Mouse (Mus musculus) MEL (cell line): ENCODE data around the gene Sars2. TPM values are rescaled to one million over a fixed set of nuclear protein-coding genes. Genes with fewer than 3 reads are reported as not detected.

Experiments
- DNase-seq: peaks from one replicate; pipeline ENCODE4 v3.0.0; 2011; ENCODE audit warnings: low read depth, low spot score
- H3K27ac ChIP-seq: 2 replicates; pipeline ENCODE4 v1.5.1; 2012; ENCODE audit warnings: low read depth, mild to moderate bottlenecking, control low read depth, low read length, moderate library complexity; ENCODE audit not compliant: control insufficient read depth
- H3K27me3 ChIP-seq, 2 experiments: fragments of 150-350 bp in 1 of 2; sonication (generic) in 1 of 2; 2 replicates each; pipeline ENCODE4 v1.6.1; 2012; ENCODE audit warnings: low read length in 2 of 2, mild to moderate bottlenecking in 2 of 2, improper control_type of control experiment in 1 of 2, moderate library complexity in 1 of 2; ENCODE audit not compliant: insufficient read depth in 2 of 2, control insufficient read depth in 1 of 2
- H3K36me3 ChIP-seq, 2 experiments: 2 replicates each; pipeline ENCODE4 v1.6.1; 2012 to 2014; ENCODE audit warnings: low read length in 2 of 2, improper control_type of control experiment in 1 of 2, inconsistent platforms in 1 of 2, mild to moderate bottlenecking in 1 of 2; ENCODE audit not compliant: insufficient read depth in 2 of 2, control insufficient read depth in 1 of 2
- H3K4me1 ChIP-seq, 2 experiments: fragments of 150-350 bp in 1 of 2; sonication (generic) in 1 of 2; 2 replicates each; pipeline ENCODE4 v1.6.1; 2012; ENCODE audit warnings: low read length in 2 of 2, improper control_type of control experiment in 1 of 2, mild to moderate bottlenecking in 1 of 2; ENCODE audit not compliant: insufficient read depth in 2 of 2, control insufficient read depth in 1 of 2
- H3K4me3 ChIP-seq, 2 experiments: fragments of 150-350 bp in 1 of 2; sonication (generic) in 1 of 2; 2 replicates each; pipeline ENCODE4 v1.5.1; 2012; ENCODE audit warnings: low read depth in 2 of 2, low read length in 2 of 2, mild to moderate bottlenecking in 2 of 2, moderate library complexity in 2 of 2, control low read depth in 1 of 2, improper control_type of control experiment in 1 of 2; ENCODE audit not compliant: control insufficient read depth in 1 of 2, insufficient read depth in 1 of 2
- H3K79me2 ChIP-seq: 2 replicates; pipeline ENCODE4 v1.6.1; 2012; ENCODE audit warnings: mild to moderate bottlenecking, low read length, moderate library complexity; ENCODE audit not compliant: control insufficient read depth, poor library complexity, insufficient read depth
- H3K9ac ChIP-seq: 2 replicates; pipeline ENCODE4 v1.6.1; 2012; ENCODE audit warnings: low read depth, mild to moderate bottlenecking, control low read depth, low read length, moderate library complexity; ENCODE audit not compliant: control insufficient read depth, poor library complexity, severe bottlenecking
- H3K9me3 ChIP-seq: fragments of 150-350 bp; sonication (generic); replicated peaks from 2 replicates; pipeline ENCODE4 v1.6.1; 2012; ENCODE audit warnings: mild to moderate bottlenecking, low read length, improper control_type of control experiment, moderate library complexity; ENCODE audit not compliant: insufficient read depth
- CHD1 ChIP-seq: IDR thresholded peaks from 2 replicates; pipeline ENCODE4 v1.6.1; 2012; ENCODE audit warnings: low read depth, mild to moderate bottlenecking, inconsistent platforms, low read length, improper control_type of control experiment
- CHD2 ChIP-seq: IDR thresholded peaks from 2 replicates; pipeline ENCODE4 v1.6.1; 2011; ENCODE audit warnings: low read length, improper control_type of control experiment
- CTCF ChIP-seq, 3 experiments: IDR thresholded peaks in 2 of 3; conservative IDR thresholded peaks in 1 of 3; 2 replicates each; pipeline ENCODE4 v1.5.1; 2011 to 2012; ENCODE audit warnings: low read length in 3 of 3, low read depth in 2 of 3, mild to moderate bottlenecking in 2 of 3, improper control_type of control experiment in 1 of 3, inconsistent platforms in 1 of 3, mixed read lengths in 1 of 3, moderate library complexity in 1 of 3; ENCODE audit not compliant: control insufficient read depth in 1 of 3, insufficient read depth in 1 of 3, poor library complexity in 1 of 3, severe bottlenecking in 1 of 3
- GABPA ChIP-seq: IDR thresholded peaks from 2 replicates; pipeline ENCODE4 v1.6.1; 2012; ENCODE audit warnings: low read depth, mild to moderate bottlenecking, inconsistent platforms, low read length, improper control_type of control experiment, moderate library complexity
- GATA1 ChIP-seq: IDR thresholded peaks from 2 replicates; pipeline ENCODE4 v1.6.1; 2011; ENCODE audit warnings: low read depth, low read length, improper control_type of control experiment
- HCFC1 ChIP-seq: IDR thresholded peaks from 2 replicates; pipeline ENCODE4 v1.6.1; 2012; ENCODE audit warnings: low read depth, mild to moderate bottlenecking, inconsistent platforms, low read length, improper control_type of control experiment, moderate library complexity
- JUND ChIP-seq: IDR thresholded peaks from 2 replicates; pipeline ENCODE4 v1.6.1; 2011; ENCODE audit warnings: low read depth, mild to moderate bottlenecking, improper control_type of control experiment, low read length
- KAT2A ChIP-seq: conservative IDR thresholded peaks from 2 replicates; pipeline ENCODE4 v1.6.1; 2012; ENCODE audit warnings: low read depth, low read length, improper control_type of control experiment, inconsistent platforms
- MAFK ChIP-seq: IDR thresholded peaks from 2 replicates; pipeline ENCODE4 v1.6.1; 2011; ENCODE audit warnings: low read depth, mild to moderate bottlenecking, low read length, improper control_type of control experiment, borderline replicate concordance
- MAX ChIP-seq: IDR thresholded peaks from 2 replicates; pipeline ENCODE4 v1.6.1; 2011; ENCODE audit warnings: low read length, improper control_type of control experiment
- MEF2A ChIP-seq: IDR thresholded peaks from 2 replicates; pipeline ENCODE4 v1.6.1; 2014; ENCODE audit warnings: low read depth, mild to moderate bottlenecking, inconsistent platforms, low read length, improper control_type of control experiment; ENCODE audit not compliant: poor library complexity, insufficient replicate concordance, severe bottlenecking; ENCODE audit errors: extremely low read depth
- NELFE ChIP-seq: IDR thresholded peaks from 2 replicates; pipeline ENCODE4 v1.6.1; 2011; ENCODE audit warnings: low read depth, low read length, improper control_type of control experiment
- POLR2AphosphoS2 ChIP-seq: IDR thresholded peaks from 2 replicates; pipeline ENCODE4 v1.6.1; 2011; ENCODE audit warnings: low read length, improper control_type of control experiment
- POLR2AphosphoS5 ChIP-seq: IDR thresholded peaks from 2 replicates; pipeline ENCODE4 v1.6.1; 2012; ENCODE audit warnings: low read depth, borderline replicate concordance, mild to moderate bottlenecking, inconsistent platforms, low read length, moderate library complexity, mixed read lengths
- RAD21 ChIP-seq: IDR thresholded peaks from 2 replicates; pipeline ENCODE4 v1.6.1; 2011; ENCODE audit warnings: mild to moderate bottlenecking, low read depth, low read length, improper control_type of control experiment
- SMC3 ChIP-seq: IDR thresholded peaks from 2 replicates; pipeline ENCODE4 v1.6.1; 2011; ENCODE audit warnings: low read depth, low read length, improper control_type of control experiment
- TCF12 ChIP-seq: IDR thresholded peaks from 2 replicates; pipeline ENCODE4 v1.6.1; 2014; ENCODE audit warnings: low read depth, mild to moderate bottlenecking, inconsistent platforms, low read length, improper control_type of control experiment, moderate library complexity
- USF1 ChIP-seq: IDR thresholded peaks from 2 replicates; pipeline ENCODE4 v1.6.1; 2014; ENCODE audit warnings: low read depth, mild to moderate bottlenecking, inconsistent platforms, low read length, improper control_type of control experiment, moderate library complexity
- ZC3H11A ChIP-seq: IDR thresholded peaks from 2 replicates; pipeline ENCODE4 v1.6.1; 2012; ENCODE audit warnings: low read depth, mild to moderate bottlenecking, inconsistent platforms, low read length, improper control_type of control experiment
- ZKSCAN1 ChIP-seq: IDR thresholded peaks from 2 replicates; pipeline ENCODE4 v1.6.1; 2012; ENCODE audit warnings: low read depth, mild to moderate bottlenecking, inconsistent platforms, low read length, improper control_type of control experiment, moderate library complexity
- ZMIZ1 ChIP-seq: IDR thresholded peaks from 2 replicates; pipeline ENCODE4 v1.6.1; 2012; ENCODE audit warnings: low read depth, mild to moderate bottlenecking, inconsistent platforms, low read length, improper control_type of control experiment, moderate library complexity
- ZNF384 ChIP-seq: IDR thresholded peaks from 2 replicates; pipeline ENCODE4 v1.6.1; 2012; ENCODE audit warnings: low read depth, mild to moderate bottlenecking, inconsistent platforms, low read length, improper control_type of control experiment
- polyA plus RNA-seq, 2 experiments: library from polyadenylated mRNA; stranded (reverse) in 1 of 2; unstranded in 1 of 2; fragments of >175 nt in 1 of 2; fragments of >200 nt in 1 of 2; gene quantifications; 2 replicates each; pipeline versions ENCODE4 v1.2.1 to v1.2.4; 2012; ENCODE audit warnings: low replicate concordance in 2 of 2, low read depth in 1 of 2; ENCODE audit not compliant: insufficient read length in 2 of 2, insufficient read depth in 1 of 2, missing spikeins in 1 of 2
- total RNA-seq: library from RNA; depleted of rRNA; stranded (reverse); fragments of 300-350 nt; gene quantifications from 2 replicates; pipeline ENCODE4 v1.2.3, GENCODE M21; 2012

Sars2 gene
- total and polyA plus RNA-seq, 3 experiments: 19.2 to 51.4 TPM; not detected in 1

GRCm38 (mm10) chr7:28692545-28693320 lies 49.1 kb upstream of the Sars2 start, which contains the start of gene Fbxo27:
Gene Fbxo27, plus strand, starts transcription at chr7:28692849.
- peaks cover 0 to 2% of the 10 kb centered on the region in 2 experiments for H3K27me3 ChIP-seq
- TF ChIP-seq ZMIZ1: no peak
- TF ChIP-seq CHD2: no peak
- TF ChIP-seq SMC3: no peak
- no peak for TF ChIP-seq MEF2A
- TF ChIP-seq CTCF (IDR thresholded peaks at IDR 0.05 in 2 of 3, conservative IDR thresholded peaks at IDR 0.05 in 1 of 3; ENCODE audit: control insufficient read depth in 1 of 3, insufficient read depth in 1 of 3, low read depth in 2 of 3, low read length in 3 of 3, poor library complexity in 1 of 3, severe bottlenecking in 1 of 3): no peak
- TF ChIP-seq GABPA: no peak
- no peak for TF ChIP-seq ZNF384
- peaks cover 0 to 3% of the 10 kb centered on the region in 2 experiments; a peak in 2 of 4 replicates for H3K4me1 ChIP-seq
- DNase-seq: no peak
- H3K27ac ChIP-seq: no peak within 1 kb of the TSS
- no peaks in the 10 kb centered on the region for H3K36me3 ChIP-seq
- H3K4me3 ChIP-seq: no peak within 1 kb of the TSS
- no peaks in the 10 kb centered on the region for H3K79me2 ChIP-seq
- H3K9ac ChIP-seq: no peak within 1 kb of the TSS
- no peaks in the 10 kb centered on the region for H3K9me3 ChIP-seq

- H3K27ac ChIP-seq: no peak overlapping the region
- no peak overlapping the region for H3K9ac ChIP-seq
- TF ChIP-seq NELFE: no peak
- TF ChIP-seq TCF12: no peak
- no peak for TF ChIP-seq ZKSCAN1
- TF ChIP-seq POLR2AphosphoS5: no peak
- TF ChIP-seq RAD21: no peak
- TF ChIP-seq USF1: no peak
- no peak for TF ChIP-seq ZC3H11A
- TF ChIP-seq MAX: no peak
- no peak for TF ChIP-seq HCFC1
- no peak for TF ChIP-seq CHD2
- TF ChIP-seq SMC3: no peak
- no peak for TF ChIP-seq MAFK
- no peak for TF ChIP-seq GATA1
- no peak for TF ChIP-seq JUND
- TF ChIP-seq CHD1: no peak
- TF ChIP-seq KAT2A: no peak
- no peak for TF ChIP-seq POLR2AphosphoS2
- H3K27me3 ChIP-seq: peaks cover 0 to 2% of the 10 kb centered on the region in 2 experiments; a peak in 3 of 4 replicates
- H3K79me2 ChIP-seq: no peaks in the 10 kb centered on the region
- no peak for DNase-seq
- no peak overlapping the region for H3K4me3 ChIP-seq
- H3K4me1 ChIP-seq: peaks cover 0 to 3% of the 10 kb centered on the region in 2 experiments; a peak in 2 of 4 replicates
- no peaks in the 10 kb centered on the region for H3K9me3 ChIP-seq
- no peaks in the 10 kb centered on the region for H3K36me3 ChIP-seq
Observed at GRCm38 (mm10) chr7:28693321-28693966, 48.3 kb upstream of the Sars2 start.
